Mouse (Mus musculus): ENCODE data around the gene Trim44. TPM values are rescaled to one million over a fixed set of nuclear protein-coding genes. Genes with fewer than 3 reads are reported as not detected.

Trim44 gene
- polyA plus RNA-seq, 1 experiment from 2014 or later: 4.9 TPM

DNA sequence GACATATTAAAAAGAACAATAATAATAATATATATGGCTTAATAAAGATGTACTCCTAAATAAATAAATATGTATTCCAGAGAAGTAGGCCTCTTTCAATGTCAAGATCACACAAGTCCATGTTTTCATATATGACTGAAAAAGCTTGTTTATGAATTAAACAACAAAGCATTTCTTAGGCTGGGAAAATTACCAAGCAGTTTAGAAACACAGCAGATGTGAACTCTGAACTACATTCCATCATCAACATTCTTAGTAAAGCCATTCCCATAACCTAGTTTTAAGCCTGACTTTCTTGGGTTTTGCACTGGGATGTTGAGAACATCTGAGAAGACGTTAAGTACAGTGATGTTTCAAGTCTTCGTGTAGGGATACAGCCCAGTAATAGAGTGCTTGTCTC, 45.4 kb downstream of the Trim44 start:
- H3K27ac ChIP-seq (ENCODE audit: low read depth): no peak overlapping the region
- ATAC-seq (no peak), DNase-seq (no peak)
- H3K9ac ChIP-seq (replicated peaks): no peak overlapping the region
- no peak overlapping the region for H3K4me2 ChIP-seq (ENCODE audit: low read depth, low read length)
- peaks cover 35% of the 10 kb centered on the region for H3K4me1 ChIP-seq (ENCODE audit: insufficient read depth)
- TF ChIP-seq EP300 (IDR thresholded peaks at IDR 0.05; ENCODE audit: low read depth): no peak
- no peak for TF ChIP-seq CTCF (IDR thresholded peaks at IDR 0.05; ENCODE audit: low read depth)
- no peak overlapping the region for H3K4me3 ChIP-seq (ENCODE audit: low read depth, low read length)
- no peaks in the 10 kb centered on the region for H3K9me3 ChIP-seq (ENCODE audit: low read length)
- WGBS (ENCODE audit: insufficient replicate concordance): 86% methylated on average over 2 of the region's 2 CpGs
- peaks cover 1% of the 10 kb centered on the region; the same call in 1 of the 2 replicates for H3K36me3 ChIP-seq (replicated peaks; ENCODE audit: insufficient read depth, low read length)
- H3K27me3 ChIP-seq (ENCODE audit: insufficient read depth, low read length): no peaks in the 10 kb centered on the region

DNA sequence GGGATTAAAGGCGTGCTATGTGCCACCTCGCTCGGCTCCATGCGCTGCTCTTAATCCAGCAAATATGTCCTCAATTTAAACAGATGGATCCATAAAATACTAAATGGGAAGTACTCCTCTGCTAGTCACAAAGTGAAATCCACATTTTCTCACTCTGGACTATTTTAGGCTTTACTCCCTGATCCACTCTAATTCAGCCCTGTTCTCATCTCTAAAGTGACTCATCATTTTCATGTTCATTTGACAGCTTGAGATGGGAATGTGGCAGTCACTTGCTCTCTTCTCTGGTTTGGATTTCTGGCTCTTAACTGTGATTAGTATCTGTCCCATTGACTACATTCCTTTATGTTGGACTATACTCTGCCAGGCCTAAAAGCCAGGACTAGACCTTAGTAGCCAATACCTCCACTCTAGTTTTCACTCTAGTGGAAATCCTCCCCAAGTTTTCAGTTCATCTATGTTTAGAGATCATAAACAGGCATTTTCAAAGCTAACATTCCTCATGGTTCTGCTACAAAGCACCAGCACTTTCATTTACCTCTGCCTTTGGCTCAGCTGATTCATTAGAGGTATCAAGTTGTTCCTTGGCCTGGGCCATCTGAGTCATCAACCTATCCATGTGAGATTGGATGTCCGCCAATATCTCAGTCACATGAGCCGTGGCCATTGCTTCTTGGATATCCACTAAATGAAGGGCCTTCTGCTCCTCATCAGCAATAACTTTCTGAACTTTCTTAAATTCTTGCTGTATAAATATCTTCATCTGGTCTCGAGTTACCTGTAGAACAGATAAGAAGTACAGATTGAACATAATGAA, 50.5 kb downstream of the Trim44 start:
- H3K36me3 ChIP-seq (replicated peaks; ENCODE audit: insufficient read depth, low read length): peaks cover 11% of the 10 kb centered on the region; the same call in 1 of the 2 replicates
- H3K9ac ChIP-seq (replicated peaks): no peak overlapping the region
- DNase-seq (no peak), ATAC-seq (no peak)
- WGBS (ENCODE audit: insufficient replicate concordance): 88% methylated on average over 7 of the region's 7 CpGs
- H3K4me3 ChIP-seq (ENCODE audit: low read depth, low read length): no peak overlapping the region
- TF ChIP-seq EP300 (IDR thresholded peaks at IDR 0.05; ENCODE audit: low read depth): no peak
- no peak for TF ChIP-seq CTCF (IDR thresholded peaks at IDR 0.05; ENCODE audit: low read depth)
- no peak overlapping the region for H3K4me2 ChIP-seq (ENCODE audit: low read depth, low read length)
- no peaks in the 10 kb centered on the region for H3K9me3 ChIP-seq (ENCODE audit: low read length)
- H3K27ac ChIP-seq (ENCODE audit: low read depth): no peak overlapping the region
- no peaks in the 10 kb centered on the region for H3K4me1 ChIP-seq (ENCODE audit: insufficient read depth)
- H3K27me3 ChIP-seq (ENCODE audit: insufficient read depth, low read length): no peaks in the 10 kb centered on the region

DNA sequence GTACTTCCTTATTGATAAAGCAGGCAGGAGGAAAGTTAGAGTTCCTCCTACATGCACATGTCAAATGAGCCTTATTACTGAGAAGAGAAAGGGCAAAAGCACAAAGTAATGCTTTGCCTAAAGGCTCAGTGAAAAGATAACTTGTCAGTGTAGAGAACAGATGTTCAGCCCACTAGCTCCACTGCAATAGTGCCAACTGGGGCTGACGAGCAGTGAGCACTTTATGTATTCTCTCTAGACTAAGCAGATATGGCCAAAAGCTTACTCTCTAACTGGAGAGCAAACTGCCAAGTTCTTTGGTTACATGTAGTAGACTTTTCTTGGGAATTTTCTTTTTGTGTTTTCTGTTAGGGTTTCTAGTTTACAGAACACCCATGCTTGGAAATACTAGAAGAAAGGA, 53.6 kb downstream of the Trim44 start:
- H3K9ac ChIP-seq (replicated peaks): no peak overlapping the region
- TF ChIP-seq CTCF (IDR thresholded peaks at IDR 0.05; ENCODE audit: low read depth) (no peak), EP300 (IDR thresholded peaks at IDR 0.05; ENCODE audit: low read depth) (no peak)
- no peaks in the 10 kb centered on the region for H3K27me3 ChIP-seq (ENCODE audit: insufficient read depth, low read length)
- no peaks in the 10 kb centered on the region for H3K9me3 ChIP-seq (ENCODE audit: low read length)
- ATAC-seq (no peak), DNase-seq (no peak)
- peaks cover 11% of the 10 kb centered on the region; the same call in 1 of the 2 replicates for H3K36me3 ChIP-seq (replicated peaks; ENCODE audit: insufficient read depth, low read length)
- no peak overlapping the region for H3K27ac ChIP-seq (ENCODE audit: low read depth)
- no peaks in the 10 kb centered on the region for H3K4me1 ChIP-seq (ENCODE audit: insufficient read depth)
- 54% methylated on average over 1 of the region's 1 CpGs for WGBS (ENCODE audit: insufficient replicate concordance)
- no peak overlapping the region for H3K4me3 ChIP-seq (ENCODE audit: low read depth, low read length)
- no peak overlapping the region for H3K4me2 ChIP-seq (ENCODE audit: low read depth, low read length)

DNA sequence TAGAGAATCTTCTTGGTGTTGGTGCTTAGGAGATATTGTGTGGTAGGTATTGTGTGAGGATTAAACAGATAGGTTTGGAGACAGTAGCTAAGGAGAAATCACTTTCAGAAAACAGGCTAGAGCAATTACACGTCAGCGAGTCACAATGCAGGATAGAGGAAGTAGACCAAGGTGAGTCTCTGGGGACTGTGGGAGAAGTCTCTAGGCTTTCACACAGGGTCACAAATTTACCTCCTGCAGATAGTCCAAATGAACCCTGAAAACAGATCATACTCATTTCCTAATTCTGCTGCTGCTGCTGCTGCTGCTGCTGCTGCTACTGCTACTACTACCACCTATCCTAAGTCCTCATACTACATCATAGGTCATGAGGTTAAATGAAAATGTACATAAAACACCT, 66.2 kb downstream of the Trim44 start:
- no peaks in the 10 kb centered on the region for H3K9me3 ChIP-seq (ENCODE audit: low read length)
- H3K4me3 ChIP-seq (ENCODE audit: low read depth, low read length): no peak overlapping the region
- no peak overlapping the region for H3K27ac ChIP-seq (ENCODE audit: low read depth)
- no peak overlapping the region for H3K9ac ChIP-seq (replicated peaks)
- ATAC-seq: no peak
- no peaks in the 10 kb centered on the region for H3K27me3 ChIP-seq (ENCODE audit: insufficient read depth, low read length)
- TF ChIP-seq EP300 (IDR thresholded peaks at IDR 0.05; ENCODE audit: low read depth): no peak
- no peak for TF ChIP-seq CTCF (IDR thresholded peaks at IDR 0.05; ENCODE audit: low read depth)
- WGBS (ENCODE audit: insufficient replicate concordance): 59% methylated on average over 2 of the region's 2 CpGs
- no peak for DNase-seq
- no peak overlapping the region for H3K4me2 ChIP-seq (ENCODE audit: low read depth, low read length)
- no peaks in the 10 kb centered on the region for H3K4me1 ChIP-seq (ENCODE audit: insufficient read depth)
- no peaks in the 10 kb centered on the region for H3K36me3 ChIP-seq (replicated peaks; ENCODE audit: insufficient read depth, low read length)

DNA sequence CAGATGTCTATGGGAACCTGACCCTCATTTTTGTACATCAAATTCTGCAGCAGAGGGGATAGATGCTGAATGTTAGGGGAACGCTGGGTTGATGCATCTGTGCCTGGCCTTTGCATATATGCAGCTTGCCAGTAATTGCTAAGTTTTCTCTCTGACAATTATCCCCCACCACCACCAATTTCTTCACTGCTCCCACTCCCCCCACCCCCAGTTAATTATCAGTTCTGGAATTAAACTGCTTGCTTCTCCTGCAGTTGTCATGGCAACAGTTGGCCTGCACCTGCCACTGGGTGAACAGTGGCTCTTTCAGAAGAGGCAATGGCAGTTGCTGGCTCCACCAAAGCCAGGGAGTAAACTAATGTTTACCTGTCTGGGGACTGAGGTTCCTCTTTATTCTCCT, 70.8 kb downstream of the Trim44 start:
- Histone ChIP-seq H3K4me2 (ENCODE audit: low read depth, low read length) (no peak overlapping the region), H3K27ac (ENCODE audit: low read depth) (no peak overlapping the region), H3K9me3 (ENCODE audit: low read length) (no peaks in the 10 kb centered on the region), H3K36me3 (replicated peaks; ENCODE audit: insufficient read depth, low read length) (no peaks in the 10 kb centered on the region), H3K4me1 (ENCODE audit: insufficient read depth) (no peaks in the 10 kb centered on the region), H3K4me3 (ENCODE audit: low read depth, low read length) (no peak overlapping the region), H3K9ac (replicated peaks) (no peak overlapping the region), H3K27me3 (ENCODE audit: insufficient read depth, low read length) (no peaks in the 10 kb centered on the region)
- WGBS (ENCODE audit: insufficient replicate concordance): 88% methylated on average over 1 of the region's 1 CpGs
- DNase-seq: no peak
- ATAC-seq: no peak
- TF ChIP-seq CTCF (IDR thresholded peaks at IDR 0.05; ENCODE audit: low read depth): no peak
- no peak for TF ChIP-seq EP300 (IDR thresholded peaks at IDR 0.05; ENCODE audit: low read depth)

DNA sequence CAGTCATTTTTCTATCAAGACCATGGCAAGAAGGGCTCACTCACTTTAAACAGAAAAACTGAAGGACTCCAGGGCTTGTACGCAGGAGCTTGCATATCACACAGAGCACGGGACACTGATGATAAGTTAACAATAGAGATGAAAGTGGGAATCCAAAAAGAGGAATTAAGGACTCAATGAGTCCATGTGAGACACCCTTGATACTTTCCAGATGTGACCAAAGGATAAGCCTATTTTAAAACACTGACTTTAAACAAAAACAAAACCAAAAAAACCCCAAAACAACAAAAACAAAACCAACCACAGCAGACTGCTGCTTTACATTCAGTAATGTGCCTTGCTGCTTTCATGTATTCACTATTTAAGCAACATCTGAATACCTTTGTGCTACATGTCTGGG, 75.7 kb downstream of the Trim44 start:
- H3K4me3 ChIP-seq (ENCODE audit: low read depth, low read length): no peak overlapping the region
- TF ChIP-seq CTCF (IDR thresholded peaks at IDR 0.05; ENCODE audit: low read depth) (no peak), EP300 (IDR thresholded peaks at IDR 0.05; ENCODE audit: low read depth) (no peak)
- H3K9ac ChIP-seq (replicated peaks): no peak overlapping the region
- WGBS (ENCODE audit: insufficient replicate concordance): 84% methylated on average over 2 of the region's 2 CpGs
- H3K36me3 ChIP-seq (replicated peaks; ENCODE audit: insufficient read depth, low read length): no peaks in the 10 kb centered on the region
- ATAC-seq (no peak), DNase-seq (no peak)
- H3K9me3 ChIP-seq (ENCODE audit: low read length): no peaks in the 10 kb centered on the region
- no peak overlapping the region for H3K4me2 ChIP-seq (ENCODE audit: low read depth, low read length)
- H3K27ac ChIP-seq (ENCODE audit: low read depth): no peak overlapping the region
- no peaks in the 10 kb centered on the region for H3K27me3 ChIP-seq (ENCODE audit: insufficient read depth, low read length)
- no peaks in the 10 kb centered on the region for H3K4me1 ChIP-seq (ENCODE audit: insufficient read depth)
